Mouse (Mus musculus): ENCODE results near the gene Chst14.

DNA sequence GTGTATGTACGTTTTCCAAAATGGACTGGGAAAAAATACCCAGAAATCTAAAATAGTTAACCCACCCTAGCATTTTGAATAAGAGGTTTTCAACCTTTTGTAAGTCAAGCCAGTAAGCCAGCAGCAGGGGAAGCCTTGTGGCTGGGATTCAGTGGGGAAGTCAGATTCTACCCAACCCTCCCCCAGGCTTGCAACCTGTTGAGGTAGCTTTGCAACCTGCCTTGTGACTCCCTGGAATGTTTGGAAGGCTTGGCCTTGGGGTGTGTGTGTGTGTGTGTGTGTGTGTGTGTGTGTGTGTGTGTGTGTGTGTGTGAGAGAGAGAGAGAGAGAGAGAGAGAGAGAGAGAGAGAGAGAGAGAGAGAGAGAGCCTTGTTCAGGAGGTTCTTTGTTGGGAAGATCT lies 17.1 kb upstream of the Chst14 start:
- TF ChIP-seq POLR2A (IDR thresholded peaks at IDR 0.05; ENCODE audit: borderline replicate concordance, extremely low read depth, insufficient read depth, insufficient read length, poor library complexity, severe bottlenecking) = no peak
- no peak for TF ChIP-seq CTCF (IDR thresholded peaks at IDR 0.05; ENCODE audit: borderline replicate concordance, extremely low read depth, insufficient read depth, insufficient read length)

Measured in brain, embryonic 14.5 days (tissue).